Mouse (Mus musculus): ENCODE data around the gene Dmap1. TPM values are rescaled to one million over a fixed set of nuclear protein-coding genes. Genes with fewer than 3 reads are reported as not detected.

Gene Dmap1
- polyA plus RNA-seq, 1 experiment from 2014 or later, result 76.5 TPM

- Histone ChIP-seq H3K4me3 (no peak overlapping the region), H3K36me3 (no peaks in the 10 kb centered on the region), H3K27ac (replicated peaks) (peak overlapping the region; percentile 33; the same call in 1 of the 2 replicates), H3K4me1 (replicated peaks) (peaks cover 53% of the 10 kb centered on the region), H3K27me3 (no peaks in the 10 kb centered on the region), H3K9ac (no peak overlapping the region), H3K9me3 (no peaks in the 10 kb centered on the region), H3K4me2 (no peak overlapping the region)
- 55% methylated on average over 9 of the region's 9 CpGs for WGBS
- no peak for ATAC-seq (ENCODE audit: low FRiP score, low read depth)
Observed at GRCm38 (mm10) chr4:117654703-117655499, 27.2 kb downstream of the Dmap1 start.

GRCm38 (mm10) chr4:117654016-117654702 lies 27.9 kb downstream of the Dmap1 start:
- 17% methylated on average over 10 of the region's 10 CpGs for WGBS
- no peak overlapping the region for H3K9ac ChIP-seq
- H3K9me3 ChIP-seq, result no peaks in the 10 kb centered on the region
- no peak for ATAC-seq (ENCODE audit: low FRiP score, low read depth)
- no peak overlapping the region for H3K4me3 ChIP-seq
- H3K36me3 ChIP-seq, result no peaks in the 10 kb centered on the region
- peaks cover 54% of the 10 kb centered on the region for H3K4me1 ChIP-seq (replicated peaks)
- H3K27ac ChIP-seq (replicated peaks), result peak overlapping the region; percentile 33; the same call in 1 of the 2 replicates
- H3K4me2 ChIP-seq, result no peak overlapping the region
- no peaks in the 10 kb centered on the region for H3K27me3 ChIP-seq

GRCm38 (mm10) chr4:117652727-117653126 lies 29.3 kb downstream of the Dmap1 start:
- no peak overlapping the region for H3K4me2 ChIP-seq
- WGBS, result 63% methylated on average over 5 of the region's 5 CpGs
- no peak overlapping the region for H3K9ac ChIP-seq
- H3K9me3 ChIP-seq, result no peaks in the 10 kb centered on the region
- ATAC-seq (ENCODE audit: low FRiP score, low read depth), result no peak
- H3K36me3 ChIP-seq, result no peaks in the 10 kb centered on the region
- H3K4me3 ChIP-seq, result no peak overlapping the region
- H3K4me1 ChIP-seq (replicated peaks), result peaks cover 50% of the 10 kb centered on the region
- H3K27me3 ChIP-seq, result no peaks in the 10 kb centered on the region
- no peak overlapping the region for H3K27ac ChIP-seq (replicated peaks)

GRCm38 (mm10) chr4:117651626-117652101 lies 30.4 kb downstream of the Dmap1 start:
- 27% methylated on average over 8 of the region's 8 CpGs for WGBS
- no peak overlapping the region for H3K4me2 ChIP-seq
- no peak overlapping the region for H3K4me3 ChIP-seq
- peak; percentile 12; the same call in 1 of the 2 replicates for ATAC-seq (ENCODE audit: low FRiP score, low read depth)
- H3K36me3 ChIP-seq, result no peaks in the 10 kb centered on the region
- no peak overlapping the region for H3K9ac ChIP-seq
- H3K27me3 ChIP-seq, result no peaks in the 10 kb centered on the region
- H3K27ac ChIP-seq (replicated peaks), result no peak overlapping the region
- peaks cover 51% of the 10 kb centered on the region for H3K4me1 ChIP-seq (replicated peaks)
- no peaks in the 10 kb centered on the region for H3K9me3 ChIP-seq

- Histone ChIP-seq H3K9me3 (no peaks in the 10 kb centered on the region), H3K27ac (replicated peaks) (peak overlapping the region; percentile 82), H3K4me3 (no peak overlapping the region), H3K27me3 (no peaks in the 10 kb centered on the region), H3K9ac (no peak overlapping the region; the same call in 1 of the 2 replicates), H3K4me1 (replicated peaks) (peaks cover 56% of the 10 kb centered on the region), H3K4me2 (no peak overlapping the region; the same call in 1 of the 2 replicates), H3K36me3 (no peaks in the 10 kb centered on the region)
- 31% methylated on average over 23 of the region's 23 CpGs for WGBS
- ATAC-seq (ENCODE audit: low FRiP score, low read depth), result no peak
Observed at GRCm38 (mm10) chr4:117646926-117647755, 34.9 kb downstream of the Dmap1 start.

- no peak overlapping the region; the same call in 1 of the 2 replicates for H3K4me2 ChIP-seq
- no peaks in the 10 kb centered on the region for H3K27me3 ChIP-seq
- ATAC-seq (ENCODE audit: low FRiP score, low read depth), result peak; percentile 45; the same call in 1 of the 2 replicates
- H3K9me3 ChIP-seq, result no peaks in the 10 kb centered on the region
- WGBS, result 42% methylated on average over 8 of the region's 8 CpGs
- H3K4me1 ChIP-seq (replicated peaks), result peaks cover 50% of the 10 kb centered on the region
- H3K4me3 ChIP-seq, result no peak overlapping the region
- H3K9ac ChIP-seq, result no peak overlapping the region; the same call in 1 of the 2 replicates
- peak overlapping the region; percentile 82 for H3K27ac ChIP-seq (replicated peaks)
- H3K36me3 ChIP-seq, result no peaks in the 10 kb centered on the region
Observed at GRCm38 (mm10) chr4:117646496-117646895, 35.6 kb downstream of the Dmap1 start.

GRCm38 (mm10) chr4:117645859-117646258 lies 36.2 kb downstream of the Dmap1 start:
- peaks cover 49% of the 10 kb centered on the region for H3K4me1 ChIP-seq (replicated peaks)
- no peak overlapping the region for H3K4me2 ChIP-seq
- H3K4me3 ChIP-seq, result no peak overlapping the region
- no peaks in the 10 kb centered on the region for H3K9me3 ChIP-seq
- H3K36me3 ChIP-seq, result no peaks in the 10 kb centered on the region
- ATAC-seq (ENCODE audit: low FRiP score, low read depth), result no peak; the same call in 1 of the 2 replicates
- peak overlapping the region; percentile 82 for H3K27ac ChIP-seq (replicated peaks)
- no peaks in the 10 kb centered on the region for H3K27me3 ChIP-seq
- 44% methylated on average over 2 of the region's 2 CpGs for WGBS
- H3K9ac ChIP-seq, result no peak overlapping the region

- Histone ChIP-seq H3K9ac (peak overlapping the region; percentile 21), H3K36me3 (no peaks in the 10 kb centered on the region), H3K27ac (replicated peaks) (peak overlapping the region; percentile 82), H3K27me3 (no peaks in the 10 kb centered on the region), H3K9me3 (no peaks in the 10 kb centered on the region), H3K4me1 (replicated peaks) (peaks cover 49% of the 10 kb centered on the region), H3K4me2 (peak overlapping the region; percentile 38), H3K4me3 (no peak overlapping the region)
- WGBS, result 20% methylated on average over 22 of the region's 22 CpGs
- ATAC-seq (ENCODE audit: low FRiP score, low read depth), result peak; percentile 78
Observed at GRCm38 (mm10) chr4:117645031-117645435, 37.0 kb downstream of the Dmap1 start.

- Histone ChIP-seq H3K27me3 (no peaks in the 10 kb centered on the region), H3K9ac (no peak overlapping the region), H3K4me1 (replicated peaks) (peaks cover 36% of the 10 kb centered on the region), H3K36me3 (no peaks in the 10 kb centered on the region), H3K4me3 (no peak overlapping the region), H3K4me2 (no peak overlapping the region), H3K9me3 (no peaks in the 10 kb centered on the region), H3K27ac (replicated peaks) (no peak overlapping the region)
- ATAC-seq (ENCODE audit: low FRiP score, low read depth), result no peak
- 94% methylated on average over 1 of the region's 1 CpGs for WGBS
Observed at GRCm38 (mm10) chr4:117641804-117642203, 40.3 kb downstream of the Dmap1 start.

GRCm38 (mm10) chr4:117640925-117641703 lies 41.0 kb downstream of the Dmap1 start:
- Histone ChIP-seq H3K4me3 (no peak overlapping the region), H3K9ac (no peak overlapping the region), H3K27me3 (no peaks in the 10 kb centered on the region), H3K27ac (replicated peaks) (no peak overlapping the region), H3K36me3 (no peaks in the 10 kb centered on the region), H3K4me2 (no peak overlapping the region), H3K4me1 (replicated peaks) (peaks cover 36% of the 10 kb centered on the region), H3K9me3 (no peaks in the 10 kb centered on the region)
- ATAC-seq (ENCODE audit: low FRiP score, low read depth), result no peak
- WGBS, result 85% methylated on average over 1 of the region's 1 CpGs
